Mouse (Mus musculus) heart, adult 10 weeks (tissue): ENCODE results near the gene Prl8a1. TPM values are rescaled to one million over a fixed set of nuclear protein-coding genes. Genes with fewer than 3 reads are reported as not detected.

Experiments used
- polyA plus RNA-seq: library from polyadenylated mRNA; stranded (reverse); fragments of 350-450 nt; fragmentation: Illumina TruSeq; extraction: RNeasy Lipid Tissue Mini Kit (QIAGEN cat#74804); gene quantifications from one replicate; pipeline ENCODE4 v1.2.3, GENCODE M21; 2014; ENCODE audit warnings: low read depth, low replicate concordance

The Prl8a1 gene
- not detected for polyA plus RNA-seq

DNA sequence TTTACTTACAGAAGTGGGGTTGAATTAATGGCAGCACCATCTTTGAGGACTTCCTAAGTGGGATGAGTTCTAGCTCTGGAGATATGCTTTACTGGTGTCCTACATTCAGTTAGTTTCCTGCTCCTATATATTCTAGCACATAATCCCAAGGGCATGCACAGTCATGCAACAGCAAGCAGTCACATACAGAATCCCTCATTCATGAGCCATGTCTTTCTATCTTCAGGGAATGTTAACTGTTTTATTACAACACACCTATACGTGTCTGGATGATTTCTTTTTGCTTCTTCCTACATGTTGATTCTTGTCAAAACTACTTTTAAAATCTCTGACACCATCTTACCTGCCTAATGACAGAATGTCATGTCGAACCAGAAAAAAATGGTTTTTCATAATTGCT is at the start of gene Prl8a1:
Prl8a1 (minus strand) TSS at position 101 of the 400 bp plus-strand sequence.

DNA sequence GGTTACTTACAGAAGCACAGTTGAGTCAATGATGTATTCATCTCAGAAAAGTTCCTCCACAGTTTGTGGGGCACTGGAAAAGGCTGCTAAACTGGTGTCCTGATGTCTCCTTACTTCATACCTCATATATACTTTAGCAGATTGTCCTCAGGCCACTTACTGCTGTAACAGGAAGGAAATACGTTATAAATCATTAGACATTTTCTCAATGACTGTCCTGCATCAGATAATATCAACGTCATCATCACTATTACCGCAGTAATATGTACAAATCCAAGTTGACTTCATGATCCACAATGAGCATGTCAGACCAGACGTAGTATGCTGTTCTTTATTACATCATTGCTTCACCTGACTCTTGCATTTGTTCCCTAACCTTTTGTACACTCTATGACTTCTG is 28.5 kb upstream of the Prl8a1 start, which contains the start of gene Prl7b1:
Prl7b1 (minus strand) TSS at position 101 of the 400 bp plus-strand sequence.

DNA sequence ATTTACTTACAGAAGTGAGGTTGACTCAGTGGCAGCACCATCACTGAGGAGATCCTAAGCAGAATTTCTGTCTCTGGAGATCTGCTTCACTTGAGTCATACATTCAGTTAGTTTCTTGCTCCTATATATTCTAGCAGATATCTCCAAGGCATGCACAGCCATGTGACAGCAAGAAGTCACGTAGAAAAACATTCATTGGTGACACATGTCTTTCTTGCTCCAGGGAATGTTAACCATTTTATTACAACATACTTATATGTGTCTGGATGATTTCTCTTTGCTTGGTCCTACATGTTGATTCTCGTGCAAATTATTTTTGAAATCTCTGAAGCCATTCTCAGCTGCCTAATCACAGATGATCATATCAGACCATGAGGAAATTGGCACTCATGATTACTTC is 17.5 kb downstream of the Prl8a1 start, which contains the start of gene Prl8a9:
Prl8a9 (minus strand) TSS at position 101 of the 400 bp plus-strand sequence.

Other genes starting within 250 kb of the Prl8a1 start
- gene Prl8a2, start 236.5 kb downstream of the Prl8a1 start, polyA plus RNA-seq: not detected
- gene Prl2b1, start 191.3 kb downstream of the Prl8a1 start, polyA plus RNA-seq: not detected
- not detected for gene Prl8a6, start 143.5 kb downstream of the Prl8a1 start, polyA plus RNA-seq
- gene Prl8a8, start 69.0 kb downstream of the Prl8a1 start, polyA plus RNA-seq: not detected
- not detected for gene Prl8a9, start 17.6 kb downstream of the Prl8a1 start, polyA plus RNA-seq
- not detected for gene Prl7b1, start 28.4 kb upstream of the Prl8a1 start, polyA plus RNA-seq
- gene Prl7a1, start 60.3 kb upstream of the Prl8a1 start, polyA plus RNA-seq: not detected
- gene Prl7a2, start 85.9 kb upstream of the Prl8a1 start, polyA plus RNA-seq: not detected
- gene Prl7d1, start 134.6 kb upstream of the Prl8a1 start, polyA plus RNA-seq: not detected
- gene Prl7c1, start 198.6 kb upstream of the Prl8a1 start, polyA plus RNA-seq: not detected
- not detected for gene Prl2a1, start 219.5 kb upstream of the Prl8a1 start, polyA plus RNA-seq